Mouse (Mus musculus): Measurements from ENCODE around the gene Fzd9. TPM values are rescaled to one million over a fixed set of nuclear protein-coding genes. Genes with fewer than 3 reads are reported as not detected.

Gene Fzd9
- 0.33 and 0.64 TPM in 2 replicates for polyA plus RNA-seq (2015; fragmentation: Nextera tagmentation; extraction: Ambion mirVana)

GRCm38 (mm10) chr5:135251079-135251454 is at the start of gene Fzd9:
Gene Fzd9, minus strand, starts transcription at chr5:135251230.
- DNase-seq (ENCODE audit: low spot score): peak; percentile 81

GRCm38 (mm10) chr5:135292001-135292400 is 41.0 kb upstream of the Fzd9 start:
- no peak for DNase-seq (ENCODE audit: low spot score)

- DNase-seq (ENCODE audit: low spot score): no peak
Measured at GRCm38 (mm10) chr5:135291193-135291592, 40.2 kb upstream of the Fzd9 start.

- no peak for DNase-seq (ENCODE audit: low spot score)
Measured at GRCm38 (mm10) chr5:135290703-135291102, 39.7 kb upstream of the Fzd9 start.

DNA sequence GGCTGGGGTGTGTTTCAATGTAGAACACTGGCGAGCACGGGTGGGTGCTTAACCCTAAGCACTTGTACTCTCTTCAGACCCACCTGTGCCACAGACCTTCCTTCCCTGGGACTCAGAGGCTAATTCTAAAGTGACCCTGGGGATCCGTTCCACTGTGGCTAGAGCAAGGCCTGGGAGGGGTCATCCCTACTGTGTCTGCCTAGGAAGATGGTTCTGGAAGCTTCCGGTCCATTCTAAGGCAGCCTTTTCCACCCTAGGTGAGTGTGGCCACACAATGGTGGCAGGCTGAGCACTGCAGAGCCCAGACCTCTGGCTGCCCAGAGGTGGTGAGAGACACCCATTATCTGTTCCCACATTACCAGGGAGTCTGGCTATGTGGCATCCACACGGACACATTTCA is 35.9 kb upstream of the Fzd9 start:
- no peak for DNase-seq (ENCODE audit: low spot score)

GRCm38 (mm10) chr5:135286185-135286584 is 35.2 kb upstream of the Fzd9 start:
- peak; percentile 78 for DNase-seq (ENCODE audit: low spot score)

- no peak for DNase-seq (ENCODE audit: low spot score)
Measured at GRCm38 (mm10) chr5:135285211-135285610, 34.2 kb upstream of the Fzd9 start.

GRCm38 (mm10) chr5:135280226-135280625 is 29.2 kb upstream of the Fzd9 start:
- no peak for DNase-seq (ENCODE audit: low spot score)

GRCm38 (mm10) chr5:135276597-135276996 is 25.6 kb upstream of the Fzd9 start:
- no peak for DNase-seq (ENCODE audit: low spot score)

DNA sequence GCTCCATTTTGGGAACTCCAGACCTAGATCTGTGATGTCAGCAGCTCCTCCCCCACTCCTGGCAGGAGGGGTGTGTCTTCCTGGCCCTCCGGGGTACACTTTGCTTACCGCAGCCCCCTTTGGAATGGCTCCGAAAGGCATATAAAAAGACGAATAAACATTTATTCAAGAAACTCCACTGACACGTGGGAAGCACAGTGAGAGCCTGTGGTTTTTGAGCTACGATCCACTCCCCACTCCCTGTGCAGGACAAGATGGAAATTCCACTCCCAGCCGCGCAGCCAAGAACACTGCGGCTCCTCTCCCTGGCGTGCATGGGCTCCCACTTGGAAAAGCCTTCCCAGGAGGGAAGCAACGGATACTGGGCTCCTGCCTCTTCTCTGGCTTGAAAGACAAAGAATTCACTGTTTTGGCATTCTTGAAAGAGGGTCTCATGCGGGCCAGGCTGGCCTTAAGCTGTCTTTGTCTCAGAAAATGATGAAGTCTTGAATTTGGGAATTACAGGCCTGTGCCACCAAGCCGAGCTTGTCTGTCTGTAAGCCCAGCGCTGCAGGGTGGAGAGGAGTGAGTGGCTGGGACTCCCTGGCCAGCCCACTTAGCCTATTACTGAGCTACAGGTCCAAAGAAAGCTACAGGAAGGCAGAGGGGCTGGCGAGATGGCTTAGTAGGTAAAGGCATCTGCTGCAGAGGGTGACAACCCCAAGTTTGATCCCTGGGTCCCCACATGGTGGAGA is 23.8 kb upstream of the Fzd9 start:
- no peak for DNase-seq (ENCODE audit: low spot score)

GRCm38 (mm10) chr5:135271563-135272165 is 20.6 kb upstream of the Fzd9 start:
- no peak for DNase-seq (ENCODE audit: low spot score)

- DNase-seq (ENCODE audit: low spot score): no peak
Measured at GRCm38 (mm10) chr5:135270361-135270760, 19.3 kb upstream of the Fzd9 start.

- DNase-seq (ENCODE audit: low spot score): no peak
Measured at GRCm38 (mm10) chr5:135269451-135269850, 18.4 kb upstream of the Fzd9 start.

DNA sequence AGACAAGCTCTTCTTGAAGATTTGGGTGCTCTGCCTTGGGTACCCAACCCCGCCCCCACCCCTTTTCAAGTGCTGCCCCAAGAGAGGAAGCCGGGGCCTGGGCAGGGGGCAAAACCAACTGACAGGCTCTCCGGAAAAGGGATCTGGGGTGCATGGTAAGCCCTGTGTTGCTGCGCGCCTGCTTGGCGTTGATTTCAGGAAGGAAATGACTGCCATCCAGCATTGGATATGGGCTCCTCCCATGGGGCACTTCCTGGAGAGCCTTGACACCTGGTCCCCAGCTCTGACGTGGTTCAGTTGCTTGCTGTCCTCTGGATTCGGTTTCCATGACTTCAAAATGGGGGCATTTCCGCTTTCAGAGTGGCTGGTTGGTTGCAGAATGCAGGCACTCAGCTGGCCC is 13.5 kb upstream of the Fzd9 start:
- DNase-seq (ENCODE audit: low spot score): peak; percentile 85

GRCm38 (mm10) chr5:135263866-135264503 is 13.0 kb upstream of the Fzd9 start:
- peak; percentile 56 for DNase-seq (ENCODE audit: low spot score)

- no peak for DNase-seq (ENCODE audit: low spot score)
Measured at GRCm38 (mm10) chr5:135258280-135259150, 7.5 kb upstream of the Fzd9 start.

GRCm38 (mm10) chr5:135257559-135257958 is 6.5 kb upstream of the Fzd9 start:
- DNase-seq (ENCODE audit: low spot score): no peak

GRCm38 (mm10) chr5:135256166-135256565 is 5.1 kb upstream of the Fzd9 start:
- no peak for DNase-seq (ENCODE audit: low spot score)

DNA sequence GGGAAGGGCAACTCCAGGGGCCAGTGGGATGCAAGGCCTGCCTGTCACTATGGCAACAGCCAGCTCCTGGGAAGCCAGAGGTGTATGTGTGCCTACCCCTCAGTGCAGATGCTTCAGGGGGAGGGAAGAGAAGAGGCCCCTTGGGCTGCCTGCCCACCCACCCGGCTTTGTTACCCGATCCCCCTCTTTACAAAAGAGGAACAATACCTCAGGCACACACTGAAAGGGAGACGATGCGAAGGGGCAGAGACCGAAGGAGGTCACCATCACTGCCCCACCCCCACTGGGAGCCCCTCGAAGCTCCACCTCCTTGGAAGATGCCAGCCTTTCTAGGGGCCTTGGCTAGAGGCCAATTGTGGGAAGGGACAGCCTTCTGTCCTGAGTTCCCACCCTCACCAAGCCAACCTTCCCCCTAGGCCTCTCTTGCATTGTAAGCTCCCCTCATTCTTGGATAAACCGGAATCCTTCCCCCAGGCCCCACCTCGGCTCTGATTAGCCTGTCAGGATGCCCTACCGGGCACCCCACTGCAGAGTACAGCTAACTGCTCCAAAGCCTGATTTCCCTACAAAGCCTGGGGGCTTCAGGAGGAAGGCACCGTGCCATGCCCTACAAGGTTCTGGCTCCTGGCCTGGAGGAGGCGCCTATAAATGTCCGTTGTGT is 2.8 kb upstream of the Fzd9 start:
- DNase-seq (ENCODE audit: low spot score): no peak

DNA sequence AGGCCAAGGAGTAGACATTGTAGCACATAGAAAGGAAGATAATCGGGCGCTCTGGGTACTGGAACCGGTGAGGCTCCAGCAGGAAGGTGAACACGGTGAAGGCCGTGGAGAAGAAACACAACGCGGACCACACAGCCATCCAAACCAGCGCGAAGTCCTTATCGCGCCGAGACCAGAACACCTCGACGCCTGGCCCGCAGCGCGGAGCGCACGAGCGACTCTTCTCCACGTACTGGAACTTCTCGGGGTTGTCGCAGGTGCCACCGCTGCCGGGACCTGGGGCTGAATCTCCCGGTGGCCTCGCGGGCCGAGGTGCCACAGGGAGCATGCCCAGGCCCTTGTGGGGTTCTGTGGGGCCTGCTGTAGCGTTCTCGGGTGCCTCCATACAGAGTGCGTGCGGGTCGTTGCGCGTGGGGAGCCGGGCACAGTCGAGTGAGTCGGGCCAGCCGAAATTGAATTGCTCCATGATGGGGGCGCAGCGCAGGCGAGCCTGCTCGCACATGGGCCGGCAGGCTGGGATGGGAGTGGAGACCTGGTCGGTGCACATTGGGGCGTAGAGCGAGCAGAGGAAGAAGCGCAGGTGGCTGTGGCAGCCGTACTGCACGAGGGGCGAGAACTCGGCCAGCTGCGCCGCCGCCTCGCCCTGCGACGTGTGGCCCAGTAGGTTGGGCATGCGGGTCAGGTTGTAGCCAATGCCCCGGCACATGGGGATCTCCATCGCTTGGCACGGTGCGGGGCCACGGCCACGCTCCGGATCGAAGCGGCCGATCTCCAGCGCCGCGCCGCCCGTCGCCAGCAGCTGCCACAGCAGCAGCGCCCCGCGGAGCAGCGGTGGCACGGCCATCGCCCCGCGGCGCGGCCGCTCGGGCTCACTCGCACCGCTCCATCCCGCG is 598 bp downstream of the Fzd9 start:
- peak; percentile 20 for DNase-seq (ENCODE audit: low spot score)

Measured in thymus, postnatal 0 days (tissue).